Mouse (Mus musculus) layer of hippocampus, postnatal 14 days (tissue): ENCODE data around the gene 2310022B05Rik. TPM values are rescaled to one million over a fixed set of nuclear protein-coding genes. Genes with fewer than 3 reads are reported as not detected.

Experiments used
- DNase-seq, 2 experiments: peaks; one replicate each; pipeline ENCODE4 v3.0.0; 2021 to 2022; ENCODE audit warnings: low spot score in 2 of 2, mixed read lengths in 1 of 2
- total RNA-seq, 2 experiments: library from RNA; stranded (reverse); gene quantifications; 2 replicates each; pipeline ENCODE4 v1.2.3; 2021

The 2310022B05Rik gene
- total RNA-seq, 2 experiments from 2014 or later = 94.7 to 99.2 TPM

DNA sequence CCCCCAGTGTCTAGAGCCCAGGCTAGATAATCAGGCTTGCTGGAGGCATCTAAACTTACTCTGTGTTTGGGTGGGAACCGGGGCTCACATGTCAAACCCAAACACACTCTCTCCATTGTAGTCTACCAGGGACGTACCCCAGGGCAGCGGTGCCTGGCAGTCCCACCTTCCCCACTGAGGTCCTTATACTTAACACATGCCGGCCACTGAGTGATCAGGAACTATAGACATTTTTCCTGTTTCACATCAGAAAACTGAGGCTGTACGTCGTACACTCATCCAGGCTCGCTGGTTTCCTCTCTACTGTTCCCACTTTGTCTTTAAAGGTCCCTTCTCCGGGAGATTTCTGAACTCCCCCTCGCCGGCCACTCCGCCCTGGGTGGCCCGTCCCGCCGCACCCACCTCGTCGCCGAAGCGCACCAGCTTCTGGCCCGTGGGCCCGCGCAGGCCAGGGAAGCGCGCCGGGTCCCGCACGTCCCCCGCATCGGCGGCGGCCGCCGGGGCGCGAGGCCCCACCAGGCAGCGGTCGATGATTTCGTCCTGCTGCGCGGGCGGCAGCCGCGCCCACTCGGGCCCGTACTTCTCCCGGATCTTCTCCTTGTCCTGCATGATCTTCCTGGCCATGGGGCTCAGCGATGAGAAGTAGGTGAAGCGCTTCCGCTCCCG lies 590 bp downstream of the 2310022B05Rik start:
- DNase-seq = no peak

DNA sequence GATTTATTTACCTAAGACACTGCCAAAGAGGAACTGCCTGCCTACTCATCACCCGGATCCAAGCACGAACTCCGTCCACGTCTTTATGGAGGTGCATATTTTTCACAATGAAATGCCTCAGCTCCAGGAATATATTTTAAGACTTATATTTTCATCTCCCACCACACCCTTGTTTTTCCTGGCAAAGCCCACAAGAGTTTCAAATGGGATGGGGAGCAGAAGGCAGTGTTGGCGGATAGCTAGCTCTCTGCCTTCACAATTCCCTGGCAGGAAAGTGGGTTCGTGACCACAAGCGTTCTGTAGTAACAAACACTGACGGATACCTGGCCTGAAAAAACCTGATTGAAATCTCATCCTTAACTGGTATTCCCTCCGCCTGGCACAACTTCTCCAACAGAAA lies 1.4 kb downstream of the 2310022B05Rik start:
- DNase-seq = no peak

DNA sequence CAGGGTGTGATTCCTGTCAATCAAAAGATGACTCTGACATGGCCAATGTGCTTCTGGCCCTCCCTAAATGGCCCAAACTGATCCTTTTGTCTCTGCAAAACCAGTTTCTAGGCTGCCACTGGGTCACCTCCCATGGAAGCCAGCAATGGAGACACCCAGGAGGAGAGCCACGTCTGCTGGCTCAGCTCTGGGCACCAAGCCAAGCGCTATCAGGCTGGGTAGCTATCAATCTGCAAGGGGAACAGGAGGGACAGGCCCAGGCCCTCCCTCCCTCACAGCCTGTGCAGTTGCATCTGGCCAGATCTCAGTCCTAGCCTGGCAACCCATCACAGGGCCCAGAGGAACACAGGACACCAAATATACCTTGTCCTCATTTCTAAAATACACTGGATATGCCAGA lies 4.8 kb downstream of the 2310022B05Rik start:
- DNase-seq = peak; percentile 39 to 49

DNA sequence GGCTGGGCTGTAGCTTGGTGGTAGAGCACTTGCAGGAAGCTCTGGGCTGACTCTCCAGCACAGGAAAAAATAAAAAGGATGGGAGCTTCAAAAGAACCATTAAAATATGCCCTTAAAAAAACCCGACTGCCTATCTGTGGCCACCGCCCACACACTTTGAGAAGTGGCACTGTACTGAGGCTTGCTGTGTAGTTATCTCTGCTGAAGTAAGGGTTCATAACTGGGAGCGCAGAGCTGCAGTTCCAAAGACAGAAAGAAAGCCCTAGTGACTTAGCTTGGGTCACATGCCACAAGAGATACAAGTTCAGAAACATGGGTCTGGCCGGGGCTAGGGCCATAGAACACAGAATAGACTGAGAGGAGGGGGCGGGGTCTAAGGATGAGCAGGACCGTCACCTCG lies 5.2 kb downstream of the 2310022B05Rik start:
- no peak for DNase-seq

- DNase-seq = no peak
These were observed 9.3 kb downstream of the 2310022B05Rik start for GRCm38 (mm10) chr8:124653568-124654475.

DNA sequence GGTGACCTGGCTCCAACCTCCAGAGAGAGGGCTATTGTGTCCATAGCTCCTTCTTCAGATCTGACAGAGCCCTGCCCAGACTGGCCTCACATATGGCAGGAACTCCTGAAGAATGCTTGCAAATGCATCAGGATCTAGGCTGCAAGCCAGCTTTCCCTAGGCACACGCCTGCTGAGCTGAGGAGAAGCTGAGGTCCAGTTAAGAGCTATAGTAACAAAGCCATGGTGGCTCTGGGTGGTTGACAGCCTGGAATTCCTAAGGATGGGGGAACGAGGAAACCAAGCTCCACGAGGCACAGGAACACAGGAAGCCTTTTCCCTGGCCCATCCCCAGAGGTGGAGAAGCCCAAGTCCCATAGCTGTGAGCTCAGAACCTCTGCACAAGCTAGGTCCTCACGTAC lies 10.6 kb downstream of the 2310022B05Rik start:
- no peak for DNase-seq

DNA sequence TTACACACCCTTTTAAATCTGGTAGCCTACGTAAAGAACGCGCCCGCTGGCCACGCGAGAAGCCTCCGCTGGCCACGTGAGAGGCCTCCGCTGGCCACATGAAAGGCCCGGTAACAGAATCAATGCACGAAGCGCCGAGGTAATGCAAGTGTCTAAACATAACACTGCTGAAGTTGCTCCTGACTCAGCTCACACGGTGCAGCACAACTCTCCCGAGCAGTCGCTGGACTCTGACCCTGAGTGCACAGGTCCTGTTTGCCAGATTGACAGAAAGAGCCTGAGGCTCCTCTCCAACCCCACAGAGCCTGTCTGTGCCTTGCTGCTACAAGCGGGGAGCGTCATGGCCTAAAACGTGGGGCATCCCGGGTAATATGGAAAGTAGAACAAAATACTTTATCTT lies 11.4 kb downstream of the 2310022B05Rik start:
- DNase-seq = no peak

DNA sequence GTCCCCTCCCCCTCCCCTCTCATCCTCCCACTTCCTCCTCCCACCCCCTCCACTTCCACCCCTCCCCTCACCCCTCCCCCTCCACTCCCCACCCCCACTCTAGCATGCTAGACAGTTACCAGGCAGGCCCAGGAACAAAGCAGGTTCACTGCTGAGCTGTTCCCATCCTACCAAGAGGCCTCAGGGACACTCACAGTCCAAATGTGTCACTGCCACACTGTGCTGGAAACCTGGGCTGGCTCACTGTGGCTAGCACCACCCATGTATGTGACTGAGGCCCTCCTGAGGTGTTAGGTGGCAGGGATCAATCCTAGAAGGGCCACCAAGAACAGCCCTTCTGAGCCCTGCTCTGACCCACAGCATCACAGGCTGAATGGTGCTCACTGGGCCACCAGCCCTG lies 14.9 kb downstream of the 2310022B05Rik start:
- DNase-seq = no peak

- DNase-seq = peak in 1 of 2 experiments; percentile 55
These were observed 19.4 kb downstream of the 2310022B05Rik start for GRCm38 (mm10) chr8:124643540-124644339.

GRCm38 (mm10) chr8:124641599-124641998 lies 21.6 kb downstream of the 2310022B05Rik start:
- DNase-seq = no peak

DNA sequence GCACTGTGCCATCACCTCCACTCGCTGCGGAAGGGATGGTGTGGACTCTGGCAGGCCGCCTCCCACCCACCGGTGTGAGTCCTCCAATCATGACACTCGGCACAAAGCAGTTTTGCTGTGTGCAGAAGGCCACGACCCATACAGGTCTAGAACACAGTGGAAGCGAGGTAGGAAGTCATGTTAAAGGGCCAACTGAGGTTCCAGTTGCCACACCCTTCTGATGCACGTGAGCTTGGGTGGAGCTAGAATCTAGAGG lies 28.0 kb downstream of the 2310022B05Rik start:
- DNase-seq = no peak

- DNase-seq = no peak
These were observed 28.5 kb downstream of the 2310022B05Rik start for GRCm38 (mm10) chr8:124634411-124635246.

- DNase-seq = peak in 1 of 2 experiments; percentile 47
These were observed 30.0 kb downstream of the 2310022B05Rik start for GRCm38 (mm10) chr8:124633001-124633703.

DNA sequence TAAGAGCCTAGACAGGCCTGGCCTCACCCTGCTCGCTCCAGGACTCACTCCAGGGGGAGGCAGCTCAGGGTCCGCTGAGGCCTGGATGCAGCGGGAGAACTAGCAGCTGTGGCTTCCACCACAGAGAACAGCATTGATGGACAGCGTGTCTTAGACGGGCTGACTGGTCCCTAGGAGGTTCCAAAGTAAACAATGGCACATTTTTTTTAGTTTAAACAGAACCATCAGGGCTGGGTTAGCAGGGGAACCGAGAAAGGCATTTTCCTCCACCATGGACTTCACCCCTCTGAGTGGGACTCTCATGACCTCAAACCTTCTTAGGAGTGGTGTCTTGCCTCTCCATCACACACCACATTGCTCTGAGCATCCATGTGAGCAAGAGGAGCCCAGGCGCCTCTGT lies 31.2 kb downstream of the 2310022B05Rik start:
- no peak for DNase-seq

DNA sequence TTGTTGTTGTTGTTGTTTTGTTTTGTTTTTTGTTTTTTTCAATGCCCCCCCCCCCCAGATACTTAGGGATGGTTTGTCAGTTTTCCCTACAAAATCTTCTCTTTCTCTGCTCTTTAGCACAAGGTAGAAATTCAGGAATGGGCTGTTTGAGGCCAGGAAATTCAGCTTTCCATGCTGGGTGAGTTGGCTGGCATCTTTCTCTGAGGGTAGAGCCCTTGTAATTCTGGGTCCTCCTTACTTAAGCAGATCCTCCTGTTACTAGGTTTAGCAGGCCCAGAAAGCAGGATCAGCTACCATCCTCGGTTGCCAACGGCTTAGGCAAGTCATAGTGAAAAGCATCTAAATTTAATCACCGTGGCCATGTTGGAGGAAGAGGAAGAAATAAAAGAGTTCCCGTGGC lies 32.3 kb downstream of the 2310022B05Rik start:
- no peak for DNase-seq

GRCm38 (mm10) chr8:124630489-124630888 lies 32.7 kb downstream of the 2310022B05Rik start:
- DNase-seq = no peak

DNA sequence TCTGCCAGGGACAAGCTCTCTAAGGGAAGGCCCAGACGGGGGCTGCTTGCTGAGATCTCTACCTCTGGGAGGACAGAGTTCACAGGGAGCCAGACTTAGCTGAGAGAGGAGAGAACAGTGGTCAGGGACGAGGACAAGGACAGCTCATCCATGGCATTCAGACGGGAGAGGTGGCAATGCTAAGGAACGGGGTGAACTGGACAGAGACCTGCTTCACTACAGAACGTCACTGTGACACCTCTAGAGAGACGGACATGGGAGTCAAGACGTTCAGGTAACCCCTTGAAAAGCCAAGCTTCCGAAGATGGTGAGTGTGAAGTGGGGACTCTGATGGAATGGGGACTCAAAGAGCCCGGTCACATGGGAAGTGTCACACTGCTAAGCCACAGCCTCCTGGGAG lies 36.9 kb downstream of the 2310022B05Rik start:
- no peak for DNase-seq

DNA sequence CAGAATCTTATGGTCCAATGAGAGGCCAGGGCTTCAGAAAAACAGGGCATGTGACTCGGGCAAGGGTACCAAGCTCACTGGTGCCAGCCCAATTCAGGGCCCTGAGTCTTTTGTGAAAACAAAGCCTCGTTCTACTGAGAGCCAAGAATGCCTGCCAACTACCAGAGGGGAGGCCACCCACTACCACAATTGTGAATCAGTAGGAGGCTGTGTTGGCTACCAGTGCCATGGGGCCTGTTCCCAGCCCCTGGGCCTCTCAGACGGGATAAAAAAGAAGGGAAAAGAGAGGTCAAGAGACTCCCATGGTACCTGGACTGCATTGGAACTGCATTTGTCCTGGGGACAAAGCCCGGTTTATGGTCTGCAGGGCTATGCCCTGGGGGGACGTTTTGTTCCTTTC lies 41.9 kb downstream of the 2310022B05Rik start:
- peak; percentile 62 to 90 for DNase-seq

DNA sequence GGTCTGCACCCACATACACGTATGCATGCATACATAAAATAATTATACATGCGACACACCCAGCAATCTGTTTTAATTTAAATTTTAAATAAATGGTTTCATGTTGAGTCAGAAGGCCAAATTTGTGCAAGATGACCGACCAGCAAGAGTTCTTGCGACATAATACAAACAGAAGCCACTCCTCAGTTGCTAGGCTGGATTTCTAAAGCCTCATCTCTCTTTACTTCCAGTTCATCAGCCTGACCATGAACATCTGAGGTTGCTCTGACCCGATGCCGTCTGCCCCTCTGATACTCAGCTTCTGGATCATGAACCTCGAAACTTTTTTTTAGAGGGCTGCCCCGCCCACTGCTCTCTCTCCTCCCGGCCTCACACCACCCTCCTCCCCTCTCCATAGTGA lies 44.9 kb downstream of the 2310022B05Rik start:
- DNase-seq = no peak

DNA sequence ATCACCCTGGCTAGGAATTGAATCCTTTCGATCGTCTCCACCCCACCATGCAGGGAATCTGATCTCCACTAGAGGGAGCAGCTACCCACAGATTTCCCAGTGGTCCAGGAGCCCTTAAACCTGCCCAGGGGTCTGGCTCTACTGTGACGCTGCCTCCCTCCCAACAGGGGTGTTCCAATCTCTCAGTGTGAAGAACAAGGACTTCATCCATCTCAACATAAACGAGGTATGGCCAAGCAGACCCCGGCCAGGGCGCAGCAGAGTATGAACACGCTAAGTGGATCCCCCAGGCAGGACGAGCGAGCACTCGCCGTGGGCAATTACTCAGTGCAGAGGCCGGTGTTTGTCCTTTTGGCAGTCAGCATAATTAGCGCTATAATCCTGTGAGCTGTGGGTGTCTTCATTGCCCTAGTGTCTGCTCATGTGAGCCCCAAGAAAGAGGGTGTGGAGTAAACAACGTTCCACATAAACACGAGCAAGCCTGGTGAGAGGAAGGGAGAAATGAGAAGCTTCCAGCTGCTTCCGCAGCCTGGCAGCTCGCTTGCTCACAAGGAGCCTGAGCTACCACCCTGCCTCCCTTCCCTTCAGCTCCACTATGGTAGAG lies 45.8 kb downstream of the 2310022B05Rik start:
- DNase-seq = peak; percentile 91 to 92
